Comparison of ENCODE assay signal across 8 mouse cellular contexts in genomic region chr5:142502414-142502813, GRCm38 (mm10). TPM values are rescaled to one million over a fixed set of nuclear protein-coding genes. Genes with fewer than 3 reads are reported as not detected.
DNase-seq lines count a peak whose midpoint lies in the region; ATAC-seq and TF ChIP-seq lines count a peak whose summit lies in the region.

No protein-coding gene starts in this region.

- no peaks in the 10 kb centered on the region for H3K9me3 ChIP-seq in embryonic facial prominence, embryonic 15.5 days (replicated peaks)
- H3K9me3 ChIP-seq in limb, embryonic 12.5 days: no peaks in the 10 kb centered on the region
- H3K9me3 ChIP-seq in midbrain, embryonic 15.5 days: no peaks in the 10 kb centered on the region

- H3K4me3 ChIP-seq in bone marrow macrophage, adult 2 months (ENCODE audit: insufficient read depth, low read length): no peak overlapping the region
- H3K4me3 ChIP-seq in embryonic facial prominence, embryonic 15.5 days (replicated peaks): no peak overlapping the region
- no peak overlapping the region for H3K4me3 ChIP-seq in limb, embryonic 12.5 days (replicated peaks)
- no peak overlapping the region for H3K4me3 ChIP-seq in midbrain, embryonic 15.5 days
- no peak overlapping the region for H3K4me3 ChIP-seq in spleen, adult 2 months (ENCODE audit: extremely low read depth, insufficient read depth, insufficient read length)

- peak; percentile 59 for TF ChIP-seq CTCF in bone marrow macrophage, adult 2 months (IDR thresholded peaks at IDR 0.05; ENCODE audit: low read depth, low read length)
- peak; percentile 51; the same call in 1 of the 2 replicates for TF ChIP-seq CTCF in spleen, adult 2 months (IDR thresholded peaks at IDR 0.05; ENCODE audit: extremely low read depth, insufficient read depth, insufficient read length, insufficient replicate concordance)

- H3K27ac ChIP-seq in bone marrow macrophage, adult 2 months (ENCODE audit: insufficient read depth, low read depth, low read length): no peak overlapping the region
- no peak overlapping the region for H3K27ac ChIP-seq in embryonic facial prominence, embryonic 15.5 days (replicated peaks)
- no peak overlapping the region for H3K27ac ChIP-seq in limb, embryonic 12.5 days
- no peak overlapping the region for H3K27ac ChIP-seq in midbrain, embryonic 15.5 days
- no peak overlapping the region for H3K27ac ChIP-seq in spleen, adult 2 months (ENCODE audit: insufficient read depth, low read length)

- DNase-seq in A20 (ENCODE audit: low read depth, low spot score): peak; percentile 76
- peak; percentile 72 to 80 for DNase-seq in heart, adult 9 months (ENCODE audit: low spot score in 2 of 2)
- DNase-seq in kidney, adult 9 months: peak; percentile 88
- peak; percentile 21 to 48 for DNase-seq in spleen, adult 2 months (ENCODE audit: low read depth in 1 of 2, low spot score in 2 of 2)

- H3K9ac ChIP-seq in embryonic facial prominence, embryonic 15.5 days: no peak overlapping the region
- H3K9ac ChIP-seq in limb, embryonic 12.5 days (replicated peaks): no peak overlapping the region
- H3K9ac ChIP-seq in midbrain, embryonic 15.5 days: no peak overlapping the region

- peak; percentile 73 for ATAC-seq in embryonic facial prominence, embryonic 15.5 days (ENCODE audit: insufficient number of reproducible peaks, low FRiP score, low TSS enrichment, low read depth)
- ATAC-seq in limb, embryonic 12.5 days (ENCODE audit: insufficient number of reproducible peaks, insufficient read depth, low FRiP score, low TSS enrichment, low read depth): peak; percentile 81
- peak; percentile 88 for ATAC-seq in midbrain, embryonic 15.5 days (replicated peaks)

- 0% methylated on average over 3 of the region's 3 CpGs for WGBS in embryonic facial prominence, embryonic 15.5 days
- WGBS in limb, embryonic 12.5 days: 5% methylated on average over 3 of the region's 3 CpGs
- WGBS in midbrain, embryonic 15.5 days: 3% methylated on average over 3 of the region's 3 CpGs
- WGBS in spleen, adult 2 months: 7% methylated on average over 3 of the region's 3 CpGs

- TF ChIP-seq POLR2A in bone marrow macrophage, adult 2 months (IDR thresholded peaks at IDR 0.05; ENCODE audit: borderline replicate concordance, low read depth, low read length): no peak
- no peak for TF ChIP-seq POLR2A in spleen, adult 2 months (IDR thresholded peaks at IDR 0.05; ENCODE audit: low read depth, low read length)

- H3K27me3 ChIP-seq in embryonic facial prominence, embryonic 15.5 days: no peaks in the 10 kb centered on the region
- no peaks in the 10 kb centered on the region; the same call in 1 of the 2 replicates for H3K27me3 ChIP-seq in limb, embryonic 12.5 days
- H3K27me3 ChIP-seq in midbrain, embryonic 15.5 days (replicated peaks): no peaks in the 10 kb centered on the region
- no peaks in the 10 kb centered on the region for H3K27me3 ChIP-seq in spleen, adult 2 months (ENCODE audit: control insufficient read depth, insufficient read depth, low read length)

- no peak overlapping the region for H3K4me2 ChIP-seq in embryonic facial prominence, embryonic 15.5 days (replicated peaks)
- H3K4me2 ChIP-seq in limb, embryonic 12.5 days: no peak overlapping the region
- H3K4me2 ChIP-seq in midbrain, embryonic 15.5 days: no peak overlapping the region

- no peaks in the 10 kb centered on the region for H3K36me3 ChIP-seq in embryonic facial prominence, embryonic 15.5 days
- H3K36me3 ChIP-seq in limb, embryonic 12.5 days: no peaks in the 10 kb centered on the region
- H3K36me3 ChIP-seq in midbrain, embryonic 15.5 days (replicated peaks): no peaks in the 10 kb centered on the region
- no peaks in the 10 kb centered on the region for H3K36me3 ChIP-seq in spleen, adult 2 months (ENCODE audit: control insufficient read depth, insufficient read depth, low read length)

- H3K4me1 ChIP-seq in bone marrow macrophage, adult 2 months (ENCODE audit: control insufficient read depth, insufficient read depth, low read length): no peaks in the 10 kb centered on the region
- peaks cover 6% of the 10 kb centered on the region; the same call in 1 of the 2 replicates for H3K4me1 ChIP-seq in embryonic facial prominence, embryonic 15.5 days
- peaks cover 23% of the 10 kb centered on the region for H3K4me1 ChIP-seq in limb, embryonic 12.5 days (replicated peaks)
- no peaks in the 10 kb centered on the region for H3K4me1 ChIP-seq in midbrain, embryonic 15.5 days
- no peaks in the 10 kb centered on the region for H3K4me1 ChIP-seq in spleen, adult 2 months (ENCODE audit: control insufficient read depth, insufficient read depth, insufficient read length)

RNA-seq across cellular contexts. Expression of gene Papolb, which starts 27.5 kb away (rescaled TPM):
- not detected in 2 replicates for polyA plus RNA-seq in bone marrow macrophage, adult 2 months (2012; ENCODE audit: insufficient read depth, insufficient read length, missing spikeins)
- 0.05 and 0.13 TPM in 2 replicates for polyA plus RNA-seq in embryonic facial prominence, embryonic 15.5 days (2015; fragmentation: Nextera tagmentation; extraction: Ambion mirVana)
- 0.13 and 0.27 TPM in 2 replicates for polyA plus RNA-seq in limb, embryonic 12.5 days (2016; fragmentation: Nextera tagmentation; extraction: Ambion mirVana)
- polyA plus RNA-seq in midbrain, embryonic 15.5 days (2015; fragmentation: Nextera tagmentation; extraction: Ambion mirVana): 0.26 and 0.29 TPM in 2 replicates
- polyA plus RNA-seq in spleen, adult 2 months (2012; rRNA removed): not detected in 2 replicates

RNA-seq across cellular contexts. Expression of gene Ap5z1, which starts 38.7 kb away (rescaled TPM):
- 28.9 and 29.1 TPM in 2 replicates for polyA plus RNA-seq in bone marrow macrophage, adult 2 months (2012; ENCODE audit: insufficient read depth, insufficient read length, missing spikeins)
- polyA plus RNA-seq in embryonic facial prominence, embryonic 15.5 days (2015; fragmentation: Nextera tagmentation; extraction: Ambion mirVana): 9.9 and 11.8 TPM in 2 replicates
- polyA plus RNA-seq in limb, embryonic 12.5 days (2016; fragmentation: Nextera tagmentation; extraction: Ambion mirVana): 8.8 and 9.2 TPM in 2 replicates
- polyA plus RNA-seq in midbrain, embryonic 15.5 days (2015; fragmentation: Nextera tagmentation; extraction: Ambion mirVana): 13.7 and 14.2 TPM in 2 replicates
- 58.4 and 74.0 TPM in 2 replicates for polyA plus RNA-seq in spleen, adult 2 months (2012; rRNA removed)

RNA-seq across cellular contexts. Expression of gene Radil, which starts 48.5 kb away (rescaled TPM):
- polyA plus RNA-seq in bone marrow macrophage, adult 2 months (2012; ENCODE audit: insufficient read depth, insufficient read length, missing spikeins): not detected in 2 replicates
- 6.9 and 7.9 TPM in 2 replicates for polyA plus RNA-seq in embryonic facial prominence, embryonic 15.5 days (2015; fragmentation: Nextera tagmentation; extraction: Ambion mirVana)
- polyA plus RNA-seq in limb, embryonic 12.5 days (2016; fragmentation: Nextera tagmentation; extraction: Ambion mirVana): 2.8 and 4.4 TPM in 2 replicates
- 24.8 and 27.6 TPM in 2 replicates for polyA plus RNA-seq in midbrain, embryonic 15.5 days (2015; fragmentation: Nextera tagmentation; extraction: Ambion mirVana)
- 0.25 and 0.45 TPM in 2 replicates for polyA plus RNA-seq in spleen, adult 2 months (2012; rRNA removed)

Comparison
In these comparisons a context has a peak if more than half of its experiments do, and no peak if none do; other contexts are left out.
1. DNase-seq: peak in every context shown above with its lines; median percentile 88 in kidney, adult 9 months; 76 in A20; 76 in heart, adult 9 months; 34 in spleen, adult 2 months.